Mouse (Mus musculus) ES-E14 (cell line): ENCODE data around the gene Ptpre.

Source experiments
- CHD2 ChIP-seq: IDR thresholded peaks from 2 replicates; pipeline ENCODE4 v1.6.1; 2014; ENCODE audit warnings: mild to moderate bottlenecking, low read depth, low read length, inconsistent platforms
- HCFC1 ChIP-seq: IDR thresholded peaks from 2 replicates; pipeline ENCODE4 v1.6.1; 2012; ENCODE audit warnings: low read length, inconsistent platforms, borderline replicate concordance; ENCODE audit not compliant: insufficient read depth
- MAFK ChIP-seq: IDR thresholded peaks from 2 replicates; pipeline ENCODE4 v1.6.1; 2014; ENCODE audit warnings: mild to moderate bottlenecking, low read depth, low read length, inconsistent platforms; ENCODE audit not compliant: insufficient read depth
- ZC3H11A ChIP-seq: IDR thresholded peaks from 2 replicates; pipeline ENCODE4 v1.6.1; 2012; ENCODE audit warnings: low read depth, mild to moderate bottlenecking, inconsistent platforms, low read length, borderline replicate concordance

GRCm38 (mm10) chr7:135659314-135659935 is 122.1 kb downstream of the Ptpre start:
- no peak for TF ChIP-seq ZC3H11A
- TF ChIP-seq MAFK: no peak
- no peak for TF ChIP-seq HCFC1
- no peak for TF ChIP-seq CHD2
